Mouse (Mus musculus): ENCODE data around the gene Nup54.

Nup54 gene

GRCm38 (mm10) chr5:92372605-92373004 lies 62.4 kb downstream of the Nup54 start:
- DNase-seq: no peak

- no peak for DNase-seq
These were observed 63.5 kb downstream of the Nup54 start for GRCm38 (mm10) chr5:92371361-92371976.

DNA sequence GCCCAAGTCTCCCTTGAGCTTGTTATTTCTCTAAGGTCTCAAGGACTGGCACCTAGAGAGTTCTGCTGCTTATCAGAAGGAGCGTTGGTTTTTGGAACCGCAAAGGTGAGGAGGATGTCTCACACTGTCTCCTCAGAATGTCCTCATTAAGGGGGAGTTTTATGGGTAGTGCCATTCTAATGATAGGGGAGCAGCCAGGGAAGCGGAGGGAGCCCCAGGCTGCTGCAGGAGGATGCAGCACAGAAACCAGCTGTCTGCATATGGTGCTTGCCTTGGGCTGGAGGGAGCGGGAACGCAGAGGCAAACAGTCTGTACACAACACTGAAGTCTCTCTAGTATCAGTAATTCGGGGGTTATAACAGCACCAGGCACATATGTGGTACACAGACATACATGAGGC lies 64.1 kb downstream of the Nup54 start:
- no peak for DNase-seq

- DNase-seq: no peak
These were observed 64.6 kb downstream of the Nup54 start for GRCm38 (mm10) chr5:92370392-92370791.

- DNase-seq: no peak
These were observed 65.6 kb downstream of the Nup54 start for GRCm38 (mm10) chr5:92369151-92369994.

- DNase-seq: no peak
These were observed 66.6 kb downstream of the Nup54 start for GRCm38 (mm10) chr5:92368392-92368791.

DNA sequence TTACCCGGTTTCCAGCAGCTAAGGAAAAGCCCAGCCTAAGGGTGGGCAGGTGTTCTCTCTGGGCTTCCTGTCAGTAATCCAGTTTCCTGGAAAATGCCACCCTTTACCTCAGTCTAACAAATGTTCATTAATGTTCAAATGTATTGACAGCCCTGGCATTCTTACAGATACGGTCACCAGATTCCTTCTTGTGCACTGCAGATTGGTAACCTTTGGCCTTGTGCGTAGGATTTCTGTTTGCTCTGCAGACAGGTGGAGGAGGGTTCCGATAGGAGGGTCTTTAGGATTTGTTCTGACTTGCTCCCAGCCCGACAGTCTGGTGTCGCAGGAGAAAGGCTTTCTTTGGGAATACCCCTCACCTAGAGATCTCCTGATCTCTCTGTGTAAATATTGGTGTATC lies 68.5 kb downstream of the Nup54 start:
- DNase-seq: no peak
